Mouse (Mus musculus) neutrophil, adult 65 days (primary cell): ENCODE data around the gene Galnt13. TPM values are rescaled to one million over a fixed set of nuclear protein-coding genes. Genes with fewer than 3 reads are reported as not detected.

ENCODE experiments used
- total RNA-seq: library from RNA; stranded (reverse); gene quantifications from 2 replicates; pipeline ENCODE4 v1.2.4, GENCODE M21; 2023

Galnt13 gene
- total RNA-seq = not detected in 2 replicates

DNA sequence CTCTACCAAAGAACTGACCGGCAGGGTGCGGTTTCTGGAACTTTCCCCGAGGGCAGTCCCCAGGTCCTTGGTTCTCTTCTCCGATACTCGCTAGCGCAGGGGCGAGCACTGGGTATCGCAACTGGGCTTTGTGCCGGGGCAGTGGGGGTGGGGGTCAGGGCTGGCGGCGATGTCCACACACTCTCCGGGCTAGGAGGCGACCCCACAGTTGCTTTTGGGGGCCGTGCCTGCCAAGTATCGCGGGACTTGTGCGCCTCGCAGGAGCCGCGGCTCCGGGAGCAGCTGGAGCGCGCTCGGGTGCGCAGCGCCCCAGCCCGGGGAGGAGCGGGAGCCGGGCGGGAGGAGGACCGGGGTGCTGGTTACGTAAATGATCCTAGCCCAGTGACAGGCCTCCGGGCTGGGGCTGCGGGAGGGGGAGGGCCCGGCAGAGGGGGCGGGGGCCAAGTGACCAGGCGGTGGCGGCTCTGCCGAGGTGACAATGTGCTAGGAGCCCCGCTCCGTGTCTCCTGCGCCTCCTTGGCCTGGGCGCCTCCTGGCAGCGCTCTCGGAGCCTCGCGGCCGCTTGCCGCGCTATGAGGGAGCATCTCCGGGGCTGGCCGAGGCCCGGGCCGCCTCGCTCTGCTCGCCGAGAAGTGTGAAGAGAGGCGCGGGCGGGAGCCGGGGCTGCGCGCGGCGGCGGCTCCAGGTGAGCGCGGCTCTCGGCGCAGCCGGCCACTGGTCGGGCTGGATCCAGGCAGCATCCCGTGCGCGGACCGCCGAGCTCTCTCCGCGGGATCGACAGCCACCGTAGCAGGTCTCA, at the start of gene Galnt13:
Galnt13 (plus strand) TSS at position 381 of the 799 bp plus-strand sequence.

